Mouse (Mus musculus): Measurements from ENCODE around the gene Gm10295.

The Gm10295 gene

GRCm38 (mm10) chr7:71355596-71355995 lies 4.3 kb upstream of the Gm10295 start:
- DNase-seq (ENCODE audit: low read depth, low spot score), result no peak

- no peak for DNase-seq (ENCODE audit: low read depth, low spot score)
These were observed 2.4 kb downstream of the Gm10295 start for GRCm38 (mm10) chr7:71348922-71349321.

- no peak for DNase-seq (ENCODE audit: low read depth, low spot score)
These were observed 26.2 kb downstream of the Gm10295 start for GRCm38 (mm10) chr7:71324919-71325583.

- DNase-seq (ENCODE audit: low read depth, low spot score), result no peak
These were observed 38.0 kb downstream of the Gm10295 start for GRCm38 (mm10) chr7:71313148-71313765.

- DNase-seq (ENCODE audit: low read depth, low spot score), result no peak
These were observed 38.9 kb downstream of the Gm10295 start for GRCm38 (mm10) chr7:71312375-71312774.

- no peak for DNase-seq (ENCODE audit: low read depth, low spot score)
These were observed 39.9 kb downstream of the Gm10295 start for GRCm38 (mm10) chr7:71311411-71311810.

- no peak for DNase-seq (ENCODE audit: low read depth, low spot score)
These were observed 43.2 kb downstream of the Gm10295 start for GRCm38 (mm10) chr7:71308051-71308450.

GRCm38 (mm10) chr7:71302714-71303113 lies 48.6 kb downstream of the Gm10295 start:
- no peak for DNase-seq (ENCODE audit: low read depth, low spot score)
